Mouse (Mus musculus): ENCODE measurements around the gene Paxx.

DNA sequence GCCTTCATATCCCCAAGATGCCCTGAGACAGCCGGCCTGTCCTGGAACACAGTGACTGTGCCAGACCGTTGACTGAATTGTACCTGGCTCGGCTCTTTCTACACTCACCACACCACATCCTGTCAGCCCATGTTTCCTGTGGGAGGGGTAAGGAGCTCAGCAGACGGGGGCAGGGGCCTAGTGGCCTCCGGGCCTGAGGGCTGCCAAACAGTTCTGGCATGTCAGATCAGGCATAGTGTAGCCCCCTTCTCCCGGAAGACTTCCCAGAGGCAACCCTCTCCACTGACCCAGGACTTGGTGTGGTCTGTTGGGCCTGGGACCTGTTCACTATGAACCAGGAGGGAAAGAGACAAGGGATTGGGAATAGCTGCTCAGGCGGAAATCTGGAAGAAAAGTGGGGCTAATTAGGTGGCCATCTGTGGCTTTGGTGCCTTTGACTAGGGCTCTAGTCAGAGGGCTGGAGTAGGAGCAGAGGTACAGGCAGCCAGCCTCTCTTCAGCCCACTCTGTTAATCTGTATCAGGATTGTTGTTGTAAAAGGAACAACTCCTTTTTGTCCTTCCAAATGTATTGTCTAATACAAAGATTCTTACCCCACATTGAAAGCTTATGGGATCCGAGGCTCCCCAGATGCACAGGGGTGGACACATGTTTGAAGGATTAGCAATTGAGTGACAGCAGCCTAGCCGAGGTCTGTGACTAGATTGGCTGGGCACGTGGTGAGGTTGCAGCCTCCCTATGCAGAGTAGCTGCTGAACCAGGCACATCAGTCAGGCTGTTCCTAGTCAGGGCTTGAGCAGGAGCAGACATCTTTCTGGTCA lies 5.1 kb upstream of the Paxx start:
- TF ChIP-seq CTCF (conservative IDR thresholded peaks at IDR 0.05; ENCODE audit: insufficient read depth, insufficient read length, low read depth, low read length) (no peak), POLR2A (IDR thresholded peaks at IDR 0.05; ENCODE audit: low read depth, low read length) (no peak)
